Mouse (Mus musculus) small intestine, adult 2 months (tissue): ENCODE data around the gene Nek10.

Source experiments
- CTCF ChIP-seq: fragments of 200-500 bp; IDR thresholded peaks from 2 replicates; pipeline ENCODE4 v1.5.1; 2012; ENCODE audit warnings: low read depth, mild to moderate bottlenecking, control low read depth, inconsistent platforms, low read length, moderate library complexity, mixed read lengths; ENCODE audit not compliant: insufficient replicate concordance, insufficient read length; ENCODE audit errors: extremely low read depth
- POLR2A ChIP-seq: fragments of 200-500 bp; IDR thresholded peaks from 2 replicates; pipeline ENCODE4 v1.6.1; 2012; ENCODE audit warnings: low read depth, mild to moderate bottlenecking, control low read depth, inconsistent platforms, low read length, moderate library complexity

DNA sequence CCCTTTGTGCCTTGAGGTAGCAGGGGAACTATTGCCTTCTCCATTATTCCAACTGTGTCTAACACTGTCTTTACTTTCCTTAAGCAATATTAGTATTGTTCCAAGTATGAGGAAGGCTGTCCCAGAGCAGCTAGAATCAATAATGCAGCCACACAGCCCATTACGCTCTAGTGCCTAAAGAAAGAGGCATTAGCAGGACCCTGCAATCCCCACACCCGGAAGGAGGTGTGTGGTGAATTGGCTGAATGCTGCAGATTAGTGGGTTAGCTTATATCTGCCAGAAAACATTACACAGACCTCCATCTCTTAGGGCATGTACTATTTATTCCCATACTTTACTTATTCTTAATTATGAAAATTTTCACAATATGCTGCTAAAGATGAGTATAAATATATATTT lies 145.8 kb downstream of the Nek10 start:
- TF ChIP-seq CTCF (no peak), POLR2A (no peak)
